8 mouse cellular contexts compared by ENCODE assay signal in genomic region chr13:67728641-67729318, GRCm38 (mm10). TPM values are rescaled to one million over a fixed set of nuclear protein-coding genes. Genes with fewer than 3 reads are reported as not detected.
A peak's percentile ranks its signal among the peaks of the same experiment; 100 is the strongest.
DNase-seq lines count a peak whose midpoint lies in the region; ATAC-seq and TF ChIP-seq lines count a peak whose summit lies in the region.

Zfp65 (minus strand) TSS chr13:67729173.

- dilution Hi-C loops in CH12.LX (cut with MboI; ENCODE audit: extremely low pct_ligation_motif_present, extremely low pct_unique_long_range_greater_than_20kb, low sequenced_read_pairs), result no loop called here

- intact Hi-C loops in heart, postnatal 10 days (cut with DNase I), result loop anchor here (5.0 to 10.0 kb wide), 3 partner anchors 104 to 204 kb away; partner anchors contain the start of genes Gm10037, Gm26965 and Zfp87

- in situ Hi-C loops in CH12.LX (cut with MboI; ENCODE audit: low pct_ligation_motif_present, low pct_unique_long_range_greater_than_20kb, low sequenced_read_pairs), result no loop called here

- peaks cover 0 to 21% of the 10 kb centered on the region in 2 experiments; a peak in 2 of 4 replicates for H3K4me1 ChIP-seq in CH12.LX (ENCODE audit: control insufficient read depth in 1 of 2, insufficient read depth in 2 of 2)
- no peaks in the 10 kb centered on the region; the same call in 1 of the 2 replicates for H3K4me1 ChIP-seq in brown adipose tissue, adult 24 weeks (ENCODE audit: control insufficient read depth, insufficient read depth, insufficient read length, low read length)
- H3K4me1 ChIP-seq in forebrain, embryonic 14.5 days (ENCODE audit: control insufficient read depth, insufficient read depth, low read length), result peaks cover 3% of the 10 kb centered on the region
- no peaks in the 10 kb centered on the region for H3K4me1 ChIP-seq in liver, embryonic 16.5 days (ENCODE audit: control insufficient read depth, low read depth, low read length)
- H3K4me1 ChIP-seq in neural tube, embryonic 12.5 days, result no peaks in the 10 kb centered on the region

- no peaks in the 10 kb centered on the region; the same call in 1 of the 2 replicates for H3K79me2 ChIP-seq in CH12.LX (replicated peaks; ENCODE audit: control insufficient read depth, extremely low read depth, insufficient read depth, poor library complexity, severe bottlenecking)

- H3K27ac ChIP-seq in CH12.LX (ENCODE audit: insufficient read depth, low read depth), result no peak within 1 kb of the TSS
- no peak within 1 kb of the TSS for H3K27ac ChIP-seq in brown adipose tissue, adult 24 weeks (replicated peaks; ENCODE audit: low read depth, low read length)
- 0 out of 2 replicates have a peak within 1 kb of the TSS, but pooled peaks have one; percentile 9 for H3K27ac ChIP-seq in forebrain, embryonic 14.5 days (ENCODE audit: low read depth, low read length)
- no peak within 1 kb of the TSS for H3K27ac ChIP-seq in liver, embryonic 16.5 days (ENCODE audit: low read length)
- no peak within 1 kb of the TSS for H3K27ac ChIP-seq in neural tube, embryonic 12.5 days

- no peaks in the 10 kb centered on the region for H3K27me3 ChIP-seq in CH12.LX (replicated peaks)
- H3K27me3 ChIP-seq in forebrain, embryonic 14.5 days (replicated peaks; ENCODE audit: control insufficient read depth, insufficient read depth, low read length), result no peaks in the 10 kb centered on the region
- no peaks in the 10 kb centered on the region for H3K27me3 ChIP-seq in liver, embryonic 16.5 days (ENCODE audit: control insufficient read depth, insufficient read depth, low read depth, low read length)
- no peaks in the 10 kb centered on the region for H3K27me3 ChIP-seq in neural tube, embryonic 12.5 days (replicated peaks)

- H3K9ac ChIP-seq in CH12.LX (ENCODE audit: insufficient read depth, low read depth), result peak within 1 kb of the TSS; percentile 17; the same call in 1 of the 2 replicates
- peak within 1 kb of the TSS; percentile 71 for H3K9ac ChIP-seq in forebrain, embryonic 14.5 days (ENCODE audit: low read length)
- peak within 1 kb of the TSS; percentile 17 for H3K9ac ChIP-seq in liver, embryonic 16.5 days (ENCODE audit: low read depth, low read length)
- H3K9ac ChIP-seq in neural tube, embryonic 12.5 days, result peak within 1 kb of the TSS; percentile 58

- ATAC-seq in forebrain, embryonic 14.5 days, result peak; percentile 84
- ATAC-seq in liver, embryonic 16.5 days (ENCODE audit: low read depth), result peak; percentile 51
- ATAC-seq in neural tube, embryonic 12.5 days (ENCODE audit: low FRiP score, low read depth), result peak; percentile 67

- no peak for TF ChIP-seq EP300 in CH12.LX (IDR thresholded peaks at IDR 0.05; ENCODE audit: low read length)

- no peak for TF ChIP-seq RAD21 in CH12.LX (IDR thresholded peaks at IDR 0.05; ENCODE audit: low read depth, low read length)

- TF ChIP-seq CTCF in CH12.LX (conservative IDR thresholded peaks at IDR 0.05 in 1 of 2, IDR thresholded peaks at IDR 0.05 in 1 of 2; ENCODE audit: low read depth in 2 of 2, low read length in 2 of 2), result no peak

- no peaks in the 10 kb centered on the region for H3K36me3 ChIP-seq in CH12.LX (replicated peaks in 1 of 2; ENCODE audit: control insufficient read depth in 1 of 2, insufficient read depth in 1 of 2, low read length in 1 of 2)
- H3K36me3 ChIP-seq in forebrain, embryonic 14.5 days (ENCODE audit: control insufficient read depth, insufficient read depth, low read length), result no peaks in the 10 kb centered on the region
- no peaks in the 10 kb centered on the region for H3K36me3 ChIP-seq in liver, embryonic 16.5 days (ENCODE audit: control insufficient read depth, insufficient read depth)
- no peaks in the 10 kb centered on the region for H3K36me3 ChIP-seq in neural tube, embryonic 12.5 days

- peak within 1 kb of the TSS; percentile 46; the same call in 1 of the 2 replicates for H3K4me2 ChIP-seq in CH12.LX (ENCODE audit: insufficient read depth, low read depth, poor library complexity, severe bottlenecking)
- H3K4me2 ChIP-seq in forebrain, embryonic 14.5 days (ENCODE audit: low read length), result peak within 1 kb of the TSS; percentile 64
- peak within 1 kb of the TSS; percentile 50 for H3K4me2 ChIP-seq in liver, embryonic 16.5 days (ENCODE audit: low read depth, low read length)
- peak within 1 kb of the TSS; percentile 71 for H3K4me2 ChIP-seq in neural tube, embryonic 12.5 days (replicated peaks)

- TF ChIP-seq POLR2A in CH12.LX (IDR thresholded peaks at IDR 0.05; ENCODE audit: low read depth, low read length), result no peak

- peak; percentile 58 for DNase-seq in CH12.LX (ENCODE audit: extremely low read depth)
- peak; percentile 85 for DNase-seq in forebrain, embryonic 14.5 days (ENCODE audit: low spot score)
- DNase-seq in heart, postnatal 10 days, result peak; percentile 58 to 68
- peak; percentile 66 to 75 for DNase-seq in kidney, postnatal 36 days
- DNase-seq in testis, postnatal 10 days (ENCODE audit: low spot score), result peak; percentile 52

- H3K4me3 ChIP-seq in CH12.LX (replicated peaks in 1 of 3; ENCODE audit: low read depth in 2 of 3, low read length in 2 of 3, poor library complexity in 1 of 3), result peak within 1 kb of the TSS; percentile 31 to 63 (median 52)
- peak within 1 kb of the TSS; percentile 69 for H3K4me3 ChIP-seq in brown adipose tissue, adult 24 weeks (ENCODE audit: insufficient read depth, low read depth, low read length)
- peak within 1 kb of the TSS; percentile 50 for H3K4me3 ChIP-seq in forebrain, embryonic 14.5 days (ENCODE audit: low read depth, low read length)
- peak within 1 kb of the TSS; percentile 51 for H3K4me3 ChIP-seq in liver, embryonic 16.5 days (ENCODE audit: low read depth, low read length)
- H3K4me3 ChIP-seq in neural tube, embryonic 12.5 days, result peak within 1 kb of the TSS; percentile 53

- WGBS in forebrain, embryonic 14.5 days, result 8% methylated on average over 16 of the region's 21 CpGs
- WGBS in liver, embryonic 16.5 days (ENCODE audit: insufficient replicate concordance), result 3% methylated on average over 19 of the region's 21 CpGs
- 2% methylated on average over 20 of the region's 21 CpGs for WGBS in neural tube, embryonic 12.5 days

- peaks cover 2% of the 10 kb centered on the region for H3K9me3 ChIP-seq in CH12.LX (replicated peaks; ENCODE audit: low read length)
- H3K9me3 ChIP-seq in forebrain, embryonic 14.5 days (replicated peaks; ENCODE audit: control insufficient read depth, low read length), result no peaks in the 10 kb centered on the region
- H3K9me3 ChIP-seq in liver, embryonic 16.5 days (replicated peaks; ENCODE audit: control insufficient read depth, low read length), result no peaks in the 10 kb centered on the region
- H3K9me3 ChIP-seq in neural tube, embryonic 12.5 days, result no peaks in the 10 kb centered on the region; the same call in 1 of the 2 replicates

TF ChIP-seq in CH12.LX, 34 proteins besides CTCF, POLR2A, EP300 and RAD21:
- TF ChIP-seq USF2 (conservative IDR thresholded peaks at IDR 0.05; ENCODE audit: low read depth, low read length) (no peak), KAT2A (IDR thresholded peaks at IDR 0.05; ENCODE audit: insufficient replicate concordance, low read length) (0 out of 2 replicates have a peak, but pooled peaks have one; percentile 37), MXI1 (IDR thresholded peaks at IDR 0.05; ENCODE audit: low read depth, low read length) (no peak), ELF1 (IDR thresholded peaks at IDR 0.05; ENCODE audit: low read depth, low read length) (peak; percentile 70), HCFC1 (IDR thresholded peaks at IDR 0.05; ENCODE audit: low read depth, low read length) (peak; percentile 80)

RNA-seq across cellular contexts. Expression of gene Zfp65, which starts in this region (rescaled TPM):
- 6.5 and 8.1 TPM in 2 replicates for total RNA-seq in CH12.LX (2012; rRNA removed)
- 13.0 and 16.3 TPM in 2 replicates for total RNA-seq in CH12.LX (2014; rRNA removed)
- polyA plus RNA-seq in CH12.LX (2012; ENCODE audit: insufficient read length, low read depth), result 4.7 and 6.1 TPM in 2 replicates
- 3.0 and 6.1 TPM in 2 replicates for polyA plus RNA-seq in brown adipose tissue, adult 24 weeks (2012; ENCODE audit: insufficient read depth, insufficient read length, missing spikeins)
- polyA plus RNA-seq in forebrain, embryonic 14.5 days (2014; fragmentation: Nextera tagmentation; extraction: Ambion mirVana), result 4.4 and 5.6 TPM in 2 replicates
- 1 to 10 TPM; 5.8 to 7.4 TPM for total RNA-seq in heart, postnatal 10 days (2021)
- 1.4 TPM in 2 replicates for polyA plus RNA-seq in liver, embryonic 16.5 days (2015; fragmentation: Nextera tagmentation; extraction: Ambion mirVana)
- polyA plus RNA-seq in neural tube, embryonic 12.5 days (2016; fragmentation: Nextera tagmentation; extraction: Ambion mirVana), result 8.1 and 8.7 TPM in 2 replicates

Comparison
In these comparisons a context has a peak if more than half of its experiments do, and no peak if none do; other contexts are left out.
1. H3K9ac ChIP-seq: peak in every context shown above with its lines; median percentile 71 in forebrain, embryonic 14.5 days; 58 in neural tube, embryonic 12.5 days; 17 in CH12.LX; 17 in liver, embryonic 16.5 days.